Mouse (Mus musculus): ENCODE data around the gene Gpatch2. TPM values are rescaled to one million over a fixed set of nuclear protein-coding genes. Genes with fewer than 3 reads are reported as not detected.

Gpatch2 gene
- polyA plus RNA-seq, 1 experiment from 2014 or later: 17.3 TPM

GRCm38 (mm10) chr1:187366806-187367205, 151.5 kb downstream of the Gpatch2 start:
- H3K4me2 ChIP-seq (replicated peaks): no peak overlapping the region
- no peak overlapping the region for H3K27ac ChIP-seq
- no peak overlapping the region for H3K9ac ChIP-seq
- H3K27me3 ChIP-seq (ENCODE audit: control insufficient read depth, insufficient read depth, low read length): no peaks in the 10 kb centered on the region
- H3K4me3 ChIP-seq (replicated peaks; ENCODE audit: low read length): no peak overlapping the region
- H3K9me3 ChIP-seq (ENCODE audit: control insufficient read depth, low read length): no peaks in the 10 kb centered on the region
- WGBS: 61% methylated on average over 2 of the region's 2 CpGs
- H3K4me1 ChIP-seq (replicated peaks; ENCODE audit: control insufficient read depth, insufficient read depth, low read length): no peaks in the 10 kb centered on the region
- DNase-seq (ENCODE audit: low spot score) (no peak), ATAC-seq (ENCODE audit: low FRiP score) (no peak)
- H3K36me3 ChIP-seq (replicated peaks; ENCODE audit: control insufficient read depth, insufficient read depth): no peaks in the 10 kb centered on the region

GRCm38 (mm10) chr1:187369049-187369448, 153.7 kb downstream of the Gpatch2 start:
- Histone ChIP-seq H3K27ac (no peak overlapping the region), H3K9ac (no peak overlapping the region), H3K4me1 (replicated peaks; ENCODE audit: control insufficient read depth, insufficient read depth, low read length) (no peaks in the 10 kb centered on the region), H3K4me3 (replicated peaks; ENCODE audit: low read length) (no peak overlapping the region), H3K27me3 (ENCODE audit: control insufficient read depth, insufficient read depth, low read length) (no peaks in the 10 kb centered on the region), H3K9me3 (ENCODE audit: control insufficient read depth, low read length) (no peaks in the 10 kb centered on the region), H3K4me2 (replicated peaks) (no peak overlapping the region), H3K36me3 (replicated peaks; ENCODE audit: control insufficient read depth, insufficient read depth) (no peaks in the 10 kb centered on the region)
- 82% methylated on average over 2 of the region's 2 CpGs for WGBS
- DNase-seq (ENCODE audit: low spot score) (no peak), ATAC-seq (ENCODE audit: low FRiP score) (no peak)

GRCm38 (mm10) chr1:187373506-187373905, 158.2 kb downstream of the Gpatch2 start:
- no peak overlapping the region for H3K9ac ChIP-seq
- H3K27me3 ChIP-seq (ENCODE audit: control insufficient read depth, insufficient read depth, low read length): no peaks in the 10 kb centered on the region
- H3K27ac ChIP-seq: no peak overlapping the region
- 0 out of 2 replicates have a peak, but pooled peaks cover 5% of the 10 kb centered on the region for H3K4me1 ChIP-seq (replicated peaks; ENCODE audit: control insufficient read depth, insufficient read depth, low read length)
- ATAC-seq (ENCODE audit: low FRiP score) (no peak), DNase-seq (ENCODE audit: low spot score) (no peak)
- no peak overlapping the region for H3K4me3 ChIP-seq (replicated peaks; ENCODE audit: low read length)
- WGBS: 37% methylated on average over 6 of the region's 6 CpGs
- H3K9me3 ChIP-seq (ENCODE audit: control insufficient read depth, low read length): no peaks in the 10 kb centered on the region
- H3K36me3 ChIP-seq (replicated peaks; ENCODE audit: control insufficient read depth, insufficient read depth): no peaks in the 10 kb centered on the region
- H3K4me2 ChIP-seq (replicated peaks): no peak overlapping the region

- Histone ChIP-seq H3K4me1 (replicated peaks; ENCODE audit: control insufficient read depth, insufficient read depth, low read length) (0 out of 2 replicates have a peak, but pooled peaks cover 7% of the 10 kb centered on the region), H3K27me3 (ENCODE audit: control insufficient read depth, insufficient read depth, low read length) (no peaks in the 10 kb centered on the region), H3K9ac (no peak overlapping the region), H3K4me2 (replicated peaks) (no peak overlapping the region), H3K9me3 (ENCODE audit: control insufficient read depth, low read length) (no peaks in the 10 kb centered on the region), H3K4me3 (replicated peaks; ENCODE audit: low read length) (no peak overlapping the region), H3K36me3 (replicated peaks; ENCODE audit: control insufficient read depth, insufficient read depth) (no peaks in the 10 kb centered on the region), H3K27ac (no peak overlapping the region)
- DNase-seq (ENCODE audit: low spot score): no peak
- 91% methylated on average over 4 of the region's 4 CpGs for WGBS
- ATAC-seq (ENCODE audit: low FRiP score): no peak; the same call in 1 of the 2 replicates
Measured at GRCm38 (mm10) chr1:187374418-187374817, 159.1 kb downstream of the Gpatch2 start.

- no peak for DNase-seq (ENCODE audit: low spot score)
- Histone ChIP-seq H3K27ac (peak overlapping the region; percentile 34; the same call in 1 of the 2 replicates), H3K4me1 (replicated peaks; ENCODE audit: control insufficient read depth, insufficient read depth, low read length) (0 out of 2 replicates have a peak, but pooled peaks cover 7% of the 10 kb centered on the region), H3K9ac (no peak overlapping the region), H3K4me3 (replicated peaks; ENCODE audit: low read length) (no peak overlapping the region), H3K4me2 (replicated peaks) (no peak overlapping the region), H3K27me3 (ENCODE audit: control insufficient read depth, insufficient read depth, low read length) (no peaks in the 10 kb centered on the region), H3K9me3 (ENCODE audit: control insufficient read depth, low read length) (no peaks in the 10 kb centered on the region), H3K36me3 (replicated peaks; ENCODE audit: control insufficient read depth, insufficient read depth) (no peaks in the 10 kb centered on the region)
- ATAC-seq (ENCODE audit: low FRiP score): no peak
- WGBS: 80% methylated on average over 11 of the region's 11 CpGs
Measured at GRCm38 (mm10) chr1:187376946-187377671, 161.8 kb downstream of the Gpatch2 start.

- peak; percentile 53 for DNase-seq (ENCODE audit: low spot score)
- 38% methylated on average over 14 of the region's 14 CpGs for WGBS
- H3K4me2 ChIP-seq (replicated peaks): peak overlapping the region; percentile 10; the same call in 1 of the 2 replicates
Measured at GRCm38 (mm10) chr1:187377865-187378524, 162.7 kb downstream of the Gpatch2 start.

GRCm38 (mm10) chr1:187389476-187389875, 174.2 kb downstream of the Gpatch2 start:
- no peak for ATAC-seq (ENCODE audit: low FRiP score)
- Histone ChIP-seq H3K9ac (no peak overlapping the region), H3K36me3 (replicated peaks; ENCODE audit: control insufficient read depth, insufficient read depth) (no peaks in the 10 kb centered on the region), H3K4me3 (replicated peaks; ENCODE audit: low read length) (no peak overlapping the region), H3K4me1 (replicated peaks; ENCODE audit: control insufficient read depth, insufficient read depth, low read length) (no peaks in the 10 kb centered on the region), H3K4me2 (replicated peaks) (no peak overlapping the region), H3K9me3 (ENCODE audit: control insufficient read depth, low read length) (no peaks in the 10 kb centered on the region), H3K27ac (no peak overlapping the region), H3K27me3 (ENCODE audit: control insufficient read depth, insufficient read depth, low read length) (no peaks in the 10 kb centered on the region)
- 89% methylated on average over 4 of the region's 4 CpGs for WGBS
- DNase-seq (ENCODE audit: low spot score): no peak

More at GRCm38 (mm10) chr1:187377865-187378524, 162.7 kb downstream of the Gpatch2 start:
- ATAC-seq (ENCODE audit: low FRiP score): peak; percentile 51; the same call in 1 of the 2 replicates
- Histone ChIP-seq H3K36me3 (replicated peaks; ENCODE audit: control insufficient read depth, insufficient read depth) (no peaks in the 10 kb centered on the region), H3K9ac (no peak overlapping the region), H3K4me1 (replicated peaks; ENCODE audit: control insufficient read depth, insufficient read depth, low read length) (0 out of 2 replicates have a peak, but pooled peaks cover 7% of the 10 kb centered on the region), H3K27me3 (ENCODE audit: control insufficient read depth, insufficient read depth, low read length) (no peaks in the 10 kb centered on the region), H3K27ac (peak overlapping the region; percentile 34), H3K9me3 (ENCODE audit: control insufficient read depth, low read length) (no peaks in the 10 kb centered on the region), H3K4me3 (replicated peaks; ENCODE audit: low read length) (no peak overlapping the region)

- H3K27ac ChIP-seq: no peak overlapping the region
- no peak overlapping the region for H3K9ac ChIP-seq
- no peak overlapping the region for H3K4me3 ChIP-seq (replicated peaks; ENCODE audit: low read length)
- H3K4me1 ChIP-seq (replicated peaks; ENCODE audit: control insufficient read depth, insufficient read depth, low read length): no peaks in the 10 kb centered on the region
- 81% methylated on average over 9 of the region's 9 CpGs for WGBS
- no peaks in the 10 kb centered on the region for H3K9me3 ChIP-seq (ENCODE audit: control insufficient read depth, low read length)
- H3K36me3 ChIP-seq (replicated peaks; ENCODE audit: control insufficient read depth, insufficient read depth): no peaks in the 10 kb centered on the region
- no peak for ATAC-seq (ENCODE audit: low FRiP score)
- H3K27me3 ChIP-seq (ENCODE audit: control insufficient read depth, insufficient read depth, low read length): no peaks in the 10 kb centered on the region
- no peak overlapping the region for H3K4me2 ChIP-seq (replicated peaks)
- DNase-seq (ENCODE audit: low spot score): no peak
Measured at GRCm38 (mm10) chr1:187400834-187401233, 185.5 kb downstream of the Gpatch2 start.
